Mouse (Mus musculus) gastrocnemius, postnatal 4 days (tissue): ENCODE results near the gene Vmn1r189. TPM values are rescaled to one million over a fixed set of nuclear protein-coding genes. Genes with fewer than 3 reads are reported as not detected.
"Not testable (repeated sequence)": the region's sequence is repeated elsewhere in the genome, so short reads cannot be mapped to it uniquely, and the experiment has no call there.

ENCODE experiments used
- DNase-seq, 2 experiments: peaks; one replicate each; pipeline ENCODE4 v3.0.0; 2021 to 2022; ENCODE audit warnings: low spot score in 2 of 2, mixed read lengths in 2 of 2
- long read RNA-seq, 2 experiments: library from polyadenylated mRNA; stranded (forward); transcript quantifications; one replicate each; pipeline ENCODE4 v2.0.0; 2021
- microRNA-seq: library from miRNA; unstranded; fragments of <30 nt; microRNA quantifications from one replicate; pipeline ENCODE4 v1.2.0, GENCODE M21; 2021
- total RNA-seq, 2 experiments: library from RNA; stranded (reverse); gene quantifications; 2 replicates each; pipeline ENCODE4 v1.2.3; 2021

Vmn1r189 gene
- not detected for total RNA-seq
- long read RNA-seq, experiment 1, result 0 reads
- long read RNA-seq, experiment 2, result 0 reads

GRCm38 (mm10) chr13:22105724-22106123, at the start of gene Vmn1r189:
Vmn1r189 (minus strand) TSS chr13:22105824.
- not testable (repeated sequence) for DNase-seq

GRCm38 (mm10) chr13:22136495-22137293, 31.1 kb upstream of the Vmn1r189 start:
- DNase-seq, result not testable (repeated sequence)

- not testable (repeated sequence) for DNase-seq
Measured at GRCm38 (mm10) chr13:22084140-22084539, 21.5 kb downstream of the Vmn1r189 start, which contains the start of gene Vmn1r188. Vmn1r188 (plus strand) TSS chr13:22084440.

GRCm38 (mm10) chr13:22063468-22063867, 42.2 kb downstream of the Vmn1r189 start:
- DNase-seq, result no peak

GRCm38 (mm10) chr13:22061422-22061821, 44.2 kb downstream of the Vmn1r189 start:
- no peak for DNase-seq

GRCm38 (mm10) chr13:22053754-22054153, 51.9 kb downstream of the Vmn1r189 start:
- DNase-seq, result no peak

- DNase-seq, result no peak
Measured at GRCm38 (mm10) chr13:22051523-22051859, 54.1 kb downstream of the Vmn1r189 start.

- peak; percentile 56 to 86 for DNase-seq
Measured at GRCm38 (mm10) chr13:22050591-22051522, 54.8 kb downstream of the Vmn1r189 start.

Small RNAs within 50 kb of the gene (microRNA-seq; reads per million reads assigned to microRNA genes)
- gene Gm26300, result not detected

Other genes starting within 250 kb of the Vmn1r189 start
- 1 to 10 TPM; 1.4 to 2.6 TPM for gene Zfp184, start 160.7 kb downstream of the Vmn1r189 start, total RNA-seq
- not detected for gene Pom121l2, start 124.6 kb downstream of the Vmn1r189 start, total RNA-seq
- under 1 TPM; 0.20 to 0.21 TPM for gene Prss16, start 96.1 kb downstream of the Vmn1r189 start, total RNA-seq
- gene Hist1h2ah, start 70.3 kb downstream of the Vmn1r189 start, total RNA-seq, result 100 to 1,000 TPM; 276 to 360 TPM
- gene Hist1h2bk, start 70.0 kb downstream of the Vmn1r189 start, total RNA-seq, result 100 to 1,000 TPM; 393 to 555 TPM
- gene Hist1h4i, start 64.5 kb downstream of the Vmn1r189 start, total RNA-seq, result 100 to 1,000 TPM; 143 to 189 TPM
- gene Hist1h2ag, start 62.9 kb downstream of the Vmn1r189 start, total RNA-seq, result 100 to 1,000 TPM; 270 to 354 TPM
- gene Hist1h2bj, start 62.6 kb downstream of the Vmn1r189 start, total RNA-seq, result 100 to 1,000 TPM; 250 to 321 TPM
- not detected for gene Vmn1r188, start 21.4 kb downstream of the Vmn1r189 start, total RNA-seq
- not detected for gene Vmn1r191, start 78.1 kb upstream of the Vmn1r189 start, total RNA-seq
- not detected for gene Vmn1r192, start 85.3 kb upstream of the Vmn1r189 start, total RNA-seq
- gene Vmn1r193, start 117.3 kb upstream of the Vmn1r189 start, total RNA-seq, result not detected
- gene Vmn1r194, start 138.4 kb upstream of the Vmn1r189 start, total RNA-seq, result not detected
- gene Vmn1r195, start 164.7 kb upstream of the Vmn1r189 start, total RNA-seq, result not detected
- gene Vmn1r196, start 184.1 kb upstream of the Vmn1r189 start, total RNA-seq, result not detected
- not detected for gene Vmn1r197, start 218.8 kb upstream of the Vmn1r189 start, total RNA-seq
- gene Vmn1r198, start 244.5 kb upstream of the Vmn1r189 start, total RNA-seq, result not detected